ENCODE assay signal across 7 mouse cellular contexts in genomic region chr2:158794494-158795004, GRCm38 (mm10). TPM values are rescaled to one million over a fixed set of nuclear protein-coding genes. Genes with fewer than 3 reads are reported as not detected.
DNase-seq lines count a peak whose midpoint lies in the region; ATAC-seq lines count a peak whose summit lies in the region.

Dhx35 (plus strand) TSS chr2:158794807.

- no peaks in the 10 kb centered on the region for H3K4me1 ChIP-seq in embryonic facial prominence, embryonic 11.5 days (ENCODE audit: control insufficient read depth, insufficient read depth, low read length)
- peaks cover 14% of the 10 kb centered on the region for H3K4me1 ChIP-seq in limb, embryonic 10.5 days
- peaks cover 20% of the 10 kb centered on the region for H3K4me1 ChIP-seq in midbrain, embryonic 13.5 days (replicated peaks)

- H3K9me3 ChIP-seq in embryonic facial prominence, embryonic 11.5 days (replicated peaks; ENCODE audit: control insufficient read depth, low read length): no peaks in the 10 kb centered on the region
- H3K9me3 ChIP-seq in limb, embryonic 10.5 days (replicated peaks): no peaks in the 10 kb centered on the region
- no peaks in the 10 kb centered on the region for H3K9me3 ChIP-seq in midbrain, embryonic 13.5 days

- WGBS in embryonic facial prominence, embryonic 11.5 days: under 1% methylated on average over 31 of the region's 33 CpGs
- 0% methylated on average over 33 of the region's 33 CpGs for WGBS in limb, embryonic 10.5 days
- WGBS in midbrain, embryonic 13.5 days: under 1% methylated on average over 33 of the region's 33 CpGs

- peak within 1 kb of the TSS; percentile 73 for H3K4me2 ChIP-seq in embryonic facial prominence, embryonic 11.5 days (ENCODE audit: low read depth, low read length)
- H3K4me2 ChIP-seq in midbrain, embryonic 13.5 days (replicated peaks): peak within 1 kb of the TSS; percentile 73

- peak within 1 kb of the TSS; percentile 74 for H3K9ac ChIP-seq in embryonic facial prominence, embryonic 11.5 days (replicated peaks; ENCODE audit: low read length)
- H3K9ac ChIP-seq in midbrain, embryonic 13.5 days (replicated peaks): peak within 1 kb of the TSS; percentile 75

- peak; percentile 99 for ATAC-seq in embryonic facial prominence, embryonic 11.5 days (replicated peaks; ENCODE audit: insufficient number of reproducible peaks, low FRiP score, low TSS enrichment, low read depth)
- ATAC-seq in granulocyte monocyte progenitor cell, adult 5-6 weeks (replicated peaks; ENCODE audit: poor library complexity, severe bottlenecking): peak; percentile 96
- peak; percentile 99 for ATAC-seq in midbrain, embryonic 13.5 days

- no peaks in the 10 kb centered on the region for H3K36me3 ChIP-seq in embryonic facial prominence, embryonic 11.5 days (replicated peaks; ENCODE audit: control insufficient read depth, insufficient read depth, low read depth, low read length)
- peaks cover 7% of the 10 kb centered on the region for H3K36me3 ChIP-seq in limb, embryonic 10.5 days
- peaks cover under 1% of the 10 kb centered on the region; the same call in 1 of the 2 replicates for H3K36me3 ChIP-seq in midbrain, embryonic 13.5 days

- DNase-seq in adrenal gland, postnatal 14 days: peak; percentile 96
- DNase-seq in embryonic facial prominence, embryonic 11.5 days (ENCODE audit: low spot score): peak; percentile 98
- DNase-seq in kidney, adult 11 months: peak; percentile 97
- DNase-seq in limb, embryonic 10.5 days (ENCODE audit: low spot score): peak; percentile 99
- DNase-seq in spleen, adult 12 weeks (ENCODE audit: low spot score): peak; percentile 86

- H3K27me3 ChIP-seq in embryonic facial prominence, embryonic 11.5 days (ENCODE audit: control insufficient read depth, insufficient read depth, low read length): no peaks in the 10 kb centered on the region
- H3K27me3 ChIP-seq in limb, embryonic 10.5 days (ENCODE audit: low read depth, poor library complexity, severe bottlenecking): no peaks in the 10 kb centered on the region
- H3K27me3 ChIP-seq in midbrain, embryonic 13.5 days: no peaks in the 10 kb centered on the region

- peak within 1 kb of the TSS; percentile 52; the same call in 1 of the 2 replicates for H3K27ac ChIP-seq in embryonic facial prominence, embryonic 11.5 days (replicated peaks; ENCODE audit: low read depth, low read length)
- H3K27ac ChIP-seq in limb, embryonic 10.5 days: peak within 1 kb of the TSS; percentile 92
- H3K27ac ChIP-seq in midbrain, embryonic 13.5 days: peak within 1 kb of the TSS; percentile 86

- peak within 1 kb of the TSS; percentile 86 for H3K4me3 ChIP-seq in embryonic facial prominence, embryonic 11.5 days (ENCODE audit: low read depth, low read length)
- peak within 1 kb of the TSS; percentile 88 for H3K4me3 ChIP-seq in limb, embryonic 10.5 days
- peak within 1 kb of the TSS; percentile 76 for H3K4me3 ChIP-seq in midbrain, embryonic 13.5 days (replicated peaks)

RNA-seq across cellular contexts. Expression of gene Dhx35, which starts in this region (rescaled TPM):
- 10.0 and 19.6 TPM in 2 replicates for total RNA-seq in adrenal gland, postnatal 14 days (2021)
- polyA plus RNA-seq in embryonic facial prominence, embryonic 11.5 days (2014; fragmentation: Nextera tagmentation; extraction: Ambion mirVana): 15.6 and 16.8 TPM in 2 replicates
- total RNA-seq in granulocyte monocyte progenitor cell, adult 5-6 weeks (2014; fragmentation: Nextera tagmentation): 17.0 and 20.9 TPM in 2 replicates
- 14.3 and 22.0 TPM in 2 replicates for total RNA-seq in granulocyte monocyte progenitor cell, adult 5-6 weeks (2017)
- 19.7 and 22.0 TPM in 2 replicates for polyA plus RNA-seq in limb, embryonic 10.5 days (2016; fragmentation: Nextera tagmentation; extraction: Ambion mirVana)
- 14.9 and 15.6 TPM in 2 replicates for polyA plus RNA-seq in midbrain, embryonic 13.5 days (2015; fragmentation: Nextera tagmentation; extraction: Ambion mirVana)

Comparison
In these comparisons a context has a peak if more than half of its experiments do, and no peak if none do; other contexts are left out.
1. Peak in every context shown above with its lines: DNase-seq, ATAC-seq, H3K4me3 ChIP-seq and H3K27ac ChIP-seq.